Mouse (Mus musculus) heart, postnatal 0 days (tissue): ENCODE data around the gene Gm3045.

Source experiments
- CTCF ChIP-seq: IDR thresholded peaks from 2 replicates; pipeline ENCODE4 v1.5.1; 2016; ENCODE audit warnings: antibody characterized with exemption, control low read depth, low read depth
- EP300 ChIP-seq: IDR thresholded peaks from 2 replicates; pipeline ENCODE4 v1.6.1; 2016; ENCODE audit warnings: antibody characterized with exemption, low read depth

DNA sequence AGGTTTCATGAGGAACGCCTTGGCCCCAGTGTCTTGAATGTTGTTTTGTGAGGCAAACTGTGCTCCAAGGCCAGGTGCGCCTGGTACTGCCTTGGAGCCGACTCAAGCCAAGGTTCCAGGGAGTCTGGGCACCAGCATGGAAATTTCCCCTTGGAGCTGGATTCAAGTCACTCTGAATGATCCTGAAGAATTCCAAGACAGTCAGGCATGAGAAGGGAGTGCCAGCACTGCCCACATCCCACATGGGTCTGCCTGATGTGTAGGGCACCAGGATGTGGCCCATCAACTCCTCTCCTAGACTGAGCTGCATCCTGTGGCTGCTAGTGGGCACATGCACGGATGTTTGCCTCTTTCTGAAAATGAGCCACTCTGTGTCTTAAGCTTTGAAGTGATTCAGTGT lies 42.1 kb downstream of the Gm3045 start:
- TF ChIP-seq CTCF: no peak
- TF ChIP-seq EP300: no peak
